Mouse (Mus musculus): ENCODE results near the gene Chd2. TPM values are rescaled to one million over a fixed set of nuclear protein-coding genes. Genes with fewer than 3 reads are reported as not detected.
A peak's percentile ranks its signal among the peaks of the same experiment; 100 is the strongest.

Chd2 gene
- polyA plus RNA-seq, 1 experiment, result 104 TPM

DNA sequence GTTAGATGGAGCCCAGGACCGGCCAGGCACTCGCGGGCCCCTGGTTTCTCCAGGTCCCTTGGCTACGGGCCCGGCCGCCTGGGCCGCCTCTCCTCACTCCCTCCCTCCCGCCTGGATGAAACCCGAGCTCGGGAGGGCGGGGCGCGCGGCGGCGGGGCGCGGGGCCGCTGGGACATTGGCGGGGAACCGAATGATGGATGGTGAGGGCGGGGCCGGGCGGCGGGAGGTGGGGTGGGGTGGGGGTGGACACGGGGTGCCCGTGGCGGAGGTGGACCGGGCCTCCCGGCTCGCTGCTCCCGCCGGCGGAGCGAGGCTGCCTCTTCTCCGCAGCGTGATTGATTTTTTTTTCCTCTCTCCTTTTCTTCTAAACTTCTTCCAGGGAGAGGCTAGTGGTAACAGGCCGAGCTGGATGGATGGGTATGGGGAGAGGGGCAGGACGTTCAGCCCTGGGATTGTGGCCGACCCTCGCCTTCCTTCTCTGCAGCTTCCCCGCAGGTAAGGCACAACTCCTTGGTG lies 150.6 kb downstream of the Chd2 start:
- H3K27ac ChIP-seq (ENCODE audit: insufficient read depth, low read length), result no peak overlapping the region
- no peaks in the 10 kb centered on the region for H3K36me3 ChIP-seq (ENCODE audit: control insufficient read depth, insufficient read depth, low read length, poor library complexity, severe bottlenecking)
- no peaks in the 10 kb centered on the region for H3K9me3 ChIP-seq (replicated peaks; ENCODE audit: control insufficient read depth, insufficient read depth, low read length, poor library complexity, severe bottlenecking)
- no peak for TF ChIP-seq POLR2A (IDR thresholded peaks at IDR 0.05; ENCODE audit: insufficient read depth, low read length)
- TF ChIP-seq EP300 (IDR thresholded peaks at IDR 0.05; ENCODE audit: insufficient read depth, low read depth, low read length), result 0 out of 2 replicates have a peak, but pooled peaks have one; percentile 0
- H3K4me1 ChIP-seq (ENCODE audit: control insufficient read depth, insufficient read depth, low read length), result peaks cover 3% of the 10 kb centered on the region
- peak overlapping the region; percentile 61 for H3K4me3 ChIP-seq (ENCODE audit: low read depth, low read length)
- peak overlapping the region; percentile 56 for H3K9ac ChIP-seq (ENCODE audit: low read depth, poor library complexity, severe bottlenecking)
- H3K27me3 ChIP-seq (ENCODE audit: control insufficient read depth, insufficient read depth, low read length, poor library complexity, severe bottlenecking), result 0 out of 2 replicates have a peak, but pooled peaks cover 8% of the 10 kb centered on the region

DNA sequence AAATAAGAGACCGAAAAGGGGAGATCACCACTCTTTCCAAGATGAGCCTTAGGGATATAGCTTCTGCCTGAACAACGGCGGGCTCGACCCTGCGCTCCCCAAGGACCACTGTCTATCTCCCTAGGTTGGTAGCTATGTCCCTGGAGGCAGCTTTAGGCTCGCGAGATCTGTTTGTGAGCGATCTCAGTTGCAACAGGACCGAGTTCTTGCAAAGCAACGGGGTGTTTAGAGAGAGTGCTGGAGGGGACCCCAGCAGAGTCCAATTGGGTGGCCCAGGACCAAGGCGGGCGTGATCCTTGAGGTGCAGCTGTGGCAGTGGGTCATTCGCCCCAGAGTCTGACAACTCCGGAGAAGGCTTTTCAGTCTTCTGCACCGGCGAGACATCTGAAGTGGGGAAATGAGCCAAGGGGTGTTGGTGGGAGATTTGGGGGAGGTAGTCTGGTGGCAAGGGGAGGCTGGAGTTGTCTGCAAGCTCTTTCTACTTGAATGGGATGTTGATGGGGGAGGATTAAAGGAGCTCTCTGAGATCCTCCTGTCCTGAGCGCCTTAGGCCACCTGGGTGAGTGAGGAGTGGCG lies 151.1 kb downstream of the Chd2 start:
- H3K4me3 ChIP-seq (ENCODE audit: low read depth, low read length), result peak overlapping the region; percentile 56
- H3K4me1 ChIP-seq (ENCODE audit: control insufficient read depth, insufficient read depth, low read length), result peaks cover 3% of the 10 kb centered on the region
- peak overlapping the region; percentile 27 for H3K9ac ChIP-seq (ENCODE audit: low read depth, poor library complexity, severe bottlenecking)
- no peak overlapping the region for H3K27ac ChIP-seq (ENCODE audit: insufficient read depth, low read length)
- H3K27me3 ChIP-seq (ENCODE audit: control insufficient read depth, insufficient read depth, low read length, poor library complexity, severe bottlenecking), result 0 out of 2 replicates have a peak, but pooled peaks cover 4% of the 10 kb centered on the region
- H3K36me3 ChIP-seq (ENCODE audit: control insufficient read depth, insufficient read depth, low read length, poor library complexity, severe bottlenecking), result no peaks in the 10 kb centered on the region
- no peaks in the 10 kb centered on the region for H3K9me3 ChIP-seq (replicated peaks; ENCODE audit: control insufficient read depth, insufficient read depth, low read length, poor library complexity, severe bottlenecking)
- TF ChIP-seq POLR2A (IDR thresholded peaks at IDR 0.05; ENCODE audit: insufficient read depth, low read length) (no peak), EP300 (IDR thresholded peaks at IDR 0.05; ENCODE audit: insufficient read depth, low read depth, low read length) (0 out of 2 replicates have a peak, but pooled peaks have one; percentile 3)

DNA sequence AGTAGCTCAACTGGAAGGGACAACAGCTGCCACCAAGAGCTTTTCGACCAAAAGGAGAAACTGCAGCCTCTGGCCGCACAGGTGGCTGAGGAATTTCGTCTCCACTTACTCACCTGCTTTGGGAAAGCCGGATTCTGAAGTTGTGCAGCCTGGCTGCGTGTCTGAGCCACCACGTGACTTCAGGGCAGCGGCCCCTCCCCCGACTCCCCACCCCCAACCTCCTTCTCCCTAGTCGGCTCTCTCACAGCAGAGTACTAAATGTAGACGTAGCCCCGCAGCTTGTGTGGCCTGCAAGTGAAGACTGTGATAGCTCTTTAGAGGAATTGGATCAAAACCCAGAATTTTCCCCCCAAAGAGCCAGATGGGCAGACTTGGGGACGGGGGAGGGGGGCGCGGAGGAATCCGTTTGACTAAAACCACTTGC lies 151.7 kb downstream of the Chd2 start:
- Histone ChIP-seq H3K9ac (ENCODE audit: low read depth, poor library complexity, severe bottlenecking) (peak overlapping the region; percentile 27; the same call in 1 of the 2 replicates), H3K27ac (ENCODE audit: insufficient read depth, low read length) (no peak overlapping the region; the same call in 1 of the 2 replicates), H3K27me3 (ENCODE audit: control insufficient read depth, insufficient read depth, low read length, poor library complexity, severe bottlenecking) (0 out of 2 replicates have a peak, but pooled peaks cover 4% of the 10 kb centered on the region), H3K36me3 (ENCODE audit: control insufficient read depth, insufficient read depth, low read length, poor library complexity, severe bottlenecking) (no peaks in the 10 kb centered on the region), H3K4me3 (ENCODE audit: low read depth, low read length) (peak overlapping the region; percentile 20), H3K9me3 (replicated peaks; ENCODE audit: control insufficient read depth, insufficient read depth, low read length, poor library complexity, severe bottlenecking) (no peaks in the 10 kb centered on the region), H3K4me1 (ENCODE audit: control insufficient read depth, insufficient read depth, low read length) (peaks cover 3% of the 10 kb centered on the region)
- TF ChIP-seq EP300 (IDR thresholded peaks at IDR 0.05; ENCODE audit: insufficient read depth, low read depth, low read length) (0 out of 2 replicates have a peak, but pooled peaks have one; percentile 47), POLR2A (IDR thresholded peaks at IDR 0.05; ENCODE audit: insufficient read depth, low read length) (no peak)

DNA sequence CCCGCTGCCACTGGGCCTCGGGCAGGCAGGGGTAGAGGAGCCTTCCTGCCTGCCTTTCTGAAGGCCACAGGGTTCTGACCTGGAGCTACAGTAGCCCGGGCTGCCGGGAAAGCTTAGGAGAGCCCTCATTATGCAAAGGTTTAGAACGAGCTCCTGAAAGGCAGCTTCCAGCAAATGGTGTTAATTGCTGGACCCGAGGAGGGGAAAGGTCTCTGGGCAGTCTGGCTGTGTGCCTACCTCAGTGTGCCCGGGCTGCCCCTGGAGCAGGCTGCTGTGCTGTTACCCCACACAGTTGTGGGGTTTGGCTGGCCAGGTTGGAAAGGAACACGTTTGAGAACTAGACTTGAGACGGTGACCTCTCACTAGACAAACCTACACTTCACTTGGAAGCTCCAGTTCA lies 152.2 kb downstream of the Chd2 start:
- H3K9ac ChIP-seq (ENCODE audit: low read depth, poor library complexity, severe bottlenecking), result 0 out of 2 replicates have a peak overlapping the region, but pooled peaks have one; percentile 12
- peak overlapping the region; percentile 17; the same call in 1 of the 2 replicates for H3K4me3 ChIP-seq (ENCODE audit: low read depth, low read length)
- no peaks in the 10 kb centered on the region for H3K36me3 ChIP-seq (ENCODE audit: control insufficient read depth, insufficient read depth, low read length, poor library complexity, severe bottlenecking)
- H3K9me3 ChIP-seq (replicated peaks; ENCODE audit: control insufficient read depth, insufficient read depth, low read length, poor library complexity, severe bottlenecking), result no peaks in the 10 kb centered on the region
- TF ChIP-seq EP300 (IDR thresholded peaks at IDR 0.05; ENCODE audit: insufficient read depth, low read depth, low read length) (no peak), CTCF (IDR thresholded peaks at IDR 0.05; ENCODE audit: low read depth, low read length) (no peak), POLR2A (IDR thresholded peaks at IDR 0.05; ENCODE audit: insufficient read depth, low read length) (no peak)
- H3K27ac ChIP-seq (ENCODE audit: insufficient read depth, low read length), result no peak overlapping the region; the same call in 1 of the 2 replicates
- 0 out of 2 replicates have a peak, but pooled peaks cover 4% of the 10 kb centered on the region for H3K27me3 ChIP-seq (ENCODE audit: control insufficient read depth, insufficient read depth, low read length, poor library complexity, severe bottlenecking)
- peaks cover 3% of the 10 kb centered on the region for H3K4me1 ChIP-seq (ENCODE audit: control insufficient read depth, insufficient read depth, low read length)

DNA sequence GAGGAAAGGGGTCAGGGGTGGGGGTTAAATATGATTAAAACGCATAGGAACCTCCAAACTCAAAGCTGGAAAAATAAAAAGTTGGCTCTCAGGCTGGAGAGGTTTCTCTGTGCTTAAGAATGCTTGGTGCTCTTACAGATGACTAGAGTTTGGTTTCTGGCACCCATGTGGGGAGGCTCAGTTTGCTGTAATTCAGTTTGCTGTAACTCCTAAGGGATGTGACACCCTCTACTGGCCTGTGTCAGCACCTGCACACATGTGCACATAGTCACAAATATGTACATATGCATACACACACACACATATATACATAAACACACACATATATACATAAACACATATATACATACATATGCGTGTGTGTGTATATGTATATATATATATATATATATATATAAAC lies 152.8 kb downstream of the Chd2 start:
- no peaks in the 10 kb centered on the region for H3K9me3 ChIP-seq (replicated peaks; ENCODE audit: control insufficient read depth, insufficient read depth, low read length, poor library complexity, severe bottlenecking)
- H3K36me3 ChIP-seq (ENCODE audit: control insufficient read depth, insufficient read depth, low read length, poor library complexity, severe bottlenecking), result no peaks in the 10 kb centered on the region
- no peak overlapping the region for H3K9ac ChIP-seq (ENCODE audit: low read depth, poor library complexity, severe bottlenecking)
- no peak overlapping the region for H3K27ac ChIP-seq (ENCODE audit: insufficient read depth, low read length)
- H3K4me3 ChIP-seq (ENCODE audit: low read depth, low read length), result no peak overlapping the region
- 0 out of 2 replicates have a peak, but pooled peaks cover 4% of the 10 kb centered on the region for H3K27me3 ChIP-seq (ENCODE audit: control insufficient read depth, insufficient read depth, low read length, poor library complexity, severe bottlenecking)
- peaks cover 3% of the 10 kb centered on the region for H3K4me1 ChIP-seq (ENCODE audit: control insufficient read depth, insufficient read depth, low read length)
- TF ChIP-seq EP300 (IDR thresholded peaks at IDR 0.05; ENCODE audit: insufficient read depth, low read depth, low read length) (no peak), CTCF (IDR thresholded peaks at IDR 0.05; ENCODE audit: low read depth, low read length) (no peak), POLR2A (IDR thresholded peaks at IDR 0.05; ENCODE audit: insufficient read depth, low read length) (no peak)

DNA sequence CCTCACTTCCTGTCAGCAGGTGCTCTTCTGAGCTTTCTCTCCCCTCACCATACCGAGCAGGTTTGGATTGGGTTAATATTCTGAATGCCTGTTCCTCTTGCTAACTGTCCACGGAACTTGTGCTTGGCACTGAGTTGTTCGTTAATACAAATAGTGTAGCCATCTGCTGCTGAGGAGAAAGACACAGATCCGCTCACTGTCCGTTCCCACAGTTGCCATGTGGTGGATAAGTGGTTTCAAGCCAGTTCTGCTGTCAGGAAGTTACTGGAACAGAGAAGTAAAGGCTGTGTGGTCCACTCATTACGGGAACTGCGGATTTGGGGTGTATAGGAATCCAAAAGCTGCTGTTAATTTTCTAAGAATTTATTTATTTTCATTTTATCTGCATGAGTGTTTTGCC lies 158.8 kb downstream of the Chd2 start:
- H3K4me1 ChIP-seq (ENCODE audit: control insufficient read depth, insufficient read depth, low read length), result peaks cover 2% of the 10 kb centered on the region
- H3K36me3 ChIP-seq (ENCODE audit: control insufficient read depth, insufficient read depth, low read length, poor library complexity, severe bottlenecking), result no peaks in the 10 kb centered on the region
- no peak for TF ChIP-seq EP300 (IDR thresholded peaks at IDR 0.05; ENCODE audit: insufficient read depth, low read depth, low read length)
- TF ChIP-seq POLR2A (IDR thresholded peaks at IDR 0.05; ENCODE audit: insufficient read depth, low read length), result no peak
- TF ChIP-seq CTCF (IDR thresholded peaks at IDR 0.05; ENCODE audit: low read depth, low read length), result no peak
- H3K9me3 ChIP-seq (replicated peaks; ENCODE audit: control insufficient read depth, insufficient read depth, low read length, poor library complexity, severe bottlenecking), result no peaks in the 10 kb centered on the region
- H3K4me3 ChIP-seq (ENCODE audit: low read depth, low read length), result no peak overlapping the region
- no peak overlapping the region for H3K27ac ChIP-seq (ENCODE audit: insufficient read depth, low read length)
- H3K9ac ChIP-seq (ENCODE audit: low read depth, poor library complexity, severe bottlenecking), result no peak overlapping the region
- H3K27me3 ChIP-seq (ENCODE audit: control insufficient read depth, insufficient read depth, low read length, poor library complexity, severe bottlenecking), result peaks cover 2% of the 10 kb centered on the region; the same call in 1 of the 2 replicates

Measured in ES-Bruce4 (cell line).